Mouse (Mus musculus): ENCODE measurements around the gene Dap.
A peak's percentile ranks its signal among the peaks of the same experiment; 100 is the strongest.

Dap gene

GRCm38 (mm10) chr15:31264827-31265226 is 40.7 kb downstream of the Dap start:
- DNase-seq (ENCODE audit: low spot score): peak; percentile 38

DNA sequence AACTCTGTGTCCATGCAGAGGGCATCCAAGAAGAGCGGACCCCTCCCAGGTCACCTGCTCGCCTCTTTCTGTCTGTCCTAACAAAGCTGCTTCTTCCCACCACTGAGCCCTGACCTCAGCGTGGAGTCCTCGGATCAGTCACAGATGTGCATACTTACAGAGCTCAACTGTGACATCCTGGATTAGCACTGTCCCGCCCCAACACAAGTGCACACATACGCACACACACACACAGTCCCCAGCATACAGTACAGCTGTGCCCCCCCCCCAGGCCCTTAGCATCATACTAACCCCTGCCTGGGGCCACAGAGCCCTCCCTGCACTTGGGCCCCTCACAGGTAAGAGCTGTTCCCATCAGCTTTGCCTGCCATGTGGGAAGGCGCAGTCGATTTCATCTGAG is 41.3 kb downstream of the Dap start:
- DNase-seq (ENCODE audit: low spot score): no peak

- DNase-seq (ENCODE audit: low spot score): no peak
These were observed 41.7 kb downstream of the Dap start for GRCm38 (mm10) chr15:31265845-31266244.

DNA sequence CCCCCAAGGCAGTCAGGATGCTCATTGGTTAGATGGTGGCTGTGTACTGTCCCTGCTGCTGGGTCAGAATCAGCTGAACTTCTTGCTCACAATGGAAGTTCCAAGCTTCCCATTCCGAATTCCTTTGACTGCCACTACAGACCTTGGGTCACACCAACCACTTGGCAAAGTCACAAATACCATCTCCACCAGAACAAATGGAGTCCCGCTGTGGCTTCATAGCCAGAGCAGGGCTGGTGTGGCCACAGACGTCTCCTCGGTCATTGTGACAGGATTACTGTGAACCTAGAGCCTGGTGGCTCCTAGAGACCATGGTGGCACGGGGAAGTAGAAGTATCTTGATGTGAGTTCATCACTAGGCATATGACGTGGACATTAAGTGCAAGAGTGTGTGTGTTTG is 44.0 kb downstream of the Dap start:
- DNase-seq (ENCODE audit: low spot score): no peak

GRCm38 (mm10) chr15:31269558-31269957 is 45.4 kb downstream of the Dap start:
- no peak for DNase-seq (ENCODE audit: low spot score)

DNA sequence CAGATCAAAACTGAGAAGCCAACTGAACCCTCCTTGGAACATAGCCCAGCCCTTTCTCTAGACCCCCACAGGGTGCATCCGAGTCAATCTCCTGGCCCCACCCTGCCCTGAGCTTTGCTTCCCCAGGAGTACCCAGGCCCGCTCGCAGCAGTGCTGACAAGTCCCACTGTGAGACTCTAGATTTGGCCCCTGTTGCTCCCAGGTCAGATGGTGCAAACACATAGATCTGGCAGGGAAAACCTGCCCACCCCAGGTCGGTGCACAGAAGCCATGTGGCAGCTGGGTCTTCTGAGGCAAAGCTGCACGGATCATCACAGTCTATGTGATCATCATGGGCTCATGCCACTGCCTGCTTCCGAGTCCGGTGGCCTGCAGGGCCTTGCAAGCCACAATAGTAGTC is 48.6 kb downstream of the Dap start:
- no peak for DNase-seq (ENCODE audit: low spot score)

GRCm38 (mm10) chr15:31273509-31273908 is 49.4 kb downstream of the Dap start:
- no peak for DNase-seq (ENCODE audit: low spot score)

GRCm38 (mm10) chr15:31278090-31278489 is 54.0 kb downstream of the Dap start:
- no peak for DNase-seq (ENCODE audit: low spot score)

DNA sequence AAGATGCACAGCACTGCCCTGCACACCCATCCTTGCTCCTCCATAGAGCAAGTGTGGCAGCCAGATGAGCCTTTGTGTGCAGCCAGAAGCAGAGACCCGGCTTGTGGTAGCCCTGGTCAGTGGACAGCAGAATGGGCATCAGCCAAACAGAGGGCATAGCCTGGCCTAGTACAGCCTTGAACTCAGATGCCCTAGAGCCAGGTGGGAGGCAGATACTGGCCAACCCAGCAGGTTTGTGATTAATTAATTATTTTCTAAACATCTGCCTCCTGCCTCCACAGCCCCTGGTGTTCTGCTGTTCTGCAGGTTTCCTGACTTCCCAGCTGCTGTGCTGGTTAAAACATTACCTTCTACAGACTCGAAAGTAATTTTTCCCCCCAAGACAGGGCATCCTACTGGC is 55.0 kb downstream of the Dap start:
- DNase-seq (ENCODE audit: low spot score): no peak

GRCm38 (mm10) chr15:31279577-31280004 is 55.5 kb downstream of the Dap start:
- no peak for DNase-seq (ENCODE audit: low spot score)

DNA sequence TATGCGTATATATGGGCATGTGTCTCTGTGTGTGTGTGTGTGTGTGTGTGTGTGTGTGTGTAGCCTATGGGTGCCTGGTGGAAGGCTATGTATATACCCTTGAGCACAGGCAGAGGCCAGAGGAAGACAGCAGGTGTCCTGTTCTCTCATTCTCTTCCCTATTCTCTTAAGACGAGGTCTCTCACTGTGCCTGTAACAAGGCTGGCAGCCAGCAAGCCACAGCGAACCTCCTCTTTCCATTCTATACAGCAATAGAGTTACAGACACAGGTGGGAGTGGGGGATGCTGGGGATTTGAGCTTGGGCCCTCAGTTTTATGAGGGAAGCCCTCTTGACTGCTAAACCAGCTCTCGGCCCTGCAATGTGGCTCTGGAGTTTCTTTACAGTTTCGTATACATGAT is 55.9 kb downstream of the Dap start:
- DNase-seq (ENCODE audit: low spot score): no peak

DNA sequence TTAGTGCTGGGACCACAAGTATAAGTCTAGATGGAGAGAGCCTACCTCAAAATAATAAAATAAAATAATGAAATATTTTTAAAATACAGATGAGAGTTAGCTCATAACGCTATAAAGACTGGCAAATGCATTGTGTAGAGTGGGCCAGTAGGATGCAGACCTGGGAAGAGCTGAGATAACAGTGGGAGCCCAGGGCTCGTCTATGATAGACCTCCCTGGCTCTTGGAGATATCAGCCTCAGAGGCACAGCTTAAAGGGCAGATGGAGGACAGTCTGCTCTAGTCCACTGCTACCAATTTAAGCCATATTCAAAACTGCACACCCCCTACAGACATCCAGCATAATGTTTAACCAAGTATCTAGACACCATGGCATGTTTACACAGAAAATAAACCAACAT is 56.6 kb downstream of the Dap start:
- no peak for DNase-seq (ENCODE audit: low spot score)

- DNase-seq (ENCODE audit: low spot score): no peak
These were observed 57.7 kb downstream of the Dap start for GRCm38 (mm10) chr15:31281830-31282229.

DNA sequence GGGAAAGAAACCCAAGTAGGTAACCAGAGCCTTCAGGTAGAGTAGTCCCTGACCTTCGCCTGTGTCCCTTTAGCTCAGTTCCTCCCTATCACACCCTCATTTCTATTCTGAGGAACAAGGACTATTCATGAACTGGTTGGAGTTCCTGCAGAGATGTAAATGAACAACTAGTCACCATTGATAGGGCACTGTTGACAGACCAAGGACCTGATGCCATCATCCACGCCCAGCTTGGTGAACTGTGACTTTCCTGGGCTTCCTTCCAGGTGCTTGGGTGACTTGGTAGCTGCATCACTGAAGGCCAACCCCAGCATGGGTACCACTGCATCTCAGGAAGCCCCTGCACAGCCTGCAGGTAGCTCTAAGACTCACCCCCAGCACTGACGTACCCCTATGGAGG is 58.2 kb downstream of the Dap start:
- no peak for DNase-seq (ENCODE audit: low spot score)

GRCm38 (mm10) chr15:31284142-31284541 is 60.0 kb downstream of the Dap start:
- DNase-seq (ENCODE audit: low spot score): no peak

DNA sequence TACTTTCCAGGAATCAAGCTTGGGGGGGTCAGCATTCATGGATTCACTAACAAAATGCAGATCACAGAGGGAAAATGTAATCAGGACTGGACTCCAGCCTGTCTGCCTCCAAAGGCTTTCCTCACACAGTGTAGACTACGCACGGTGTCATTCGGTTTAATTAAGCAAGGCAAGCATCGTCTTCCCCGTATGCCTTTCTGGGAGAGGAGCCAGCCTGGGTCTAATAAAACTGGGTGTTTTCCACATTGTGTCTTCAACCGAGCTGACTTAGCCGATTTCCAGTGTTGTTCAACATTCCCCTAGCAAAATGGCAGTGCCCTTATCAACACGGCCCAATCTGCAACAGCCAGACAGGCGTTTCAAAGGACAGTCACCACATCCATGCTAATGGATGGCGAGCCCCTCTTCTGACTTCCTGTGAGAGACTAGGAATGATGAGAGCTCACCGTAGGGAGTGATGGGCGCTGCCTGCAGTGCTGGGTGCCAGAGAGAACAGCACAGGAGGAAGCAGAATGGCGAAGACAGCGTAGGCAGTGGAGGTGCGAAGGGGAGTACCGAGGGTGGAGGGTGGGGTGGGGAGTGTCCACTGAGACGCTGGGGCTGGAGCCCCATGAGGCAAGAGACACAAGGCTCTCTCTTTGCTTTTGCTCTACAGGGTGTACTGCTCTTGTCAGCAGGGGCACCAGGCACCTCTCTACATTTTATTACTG is 61.0 kb downstream of the Dap start:
- no peak for DNase-seq (ENCODE audit: low spot score)

GRCm38 (mm10) chr15:31285695-31286094 is 61.6 kb downstream of the Dap start:
- DNase-seq (ENCODE audit: low spot score): no peak

GRCm38 (mm10) chr15:31292627-31293026 is 68.5 kb downstream of the Dap start:
- no peak for DNase-seq (ENCODE audit: low spot score)

GRCm38 (mm10) chr15:31294311-31294710 is 70.2 kb downstream of the Dap start:
- DNase-seq (ENCODE audit: low spot score): no peak

- DNase-seq (ENCODE audit: low spot score): no peak
These were observed 73.0 kb downstream of the Dap start for GRCm38 (mm10) chr15:31296882-31297776.

- no peak for DNase-seq (ENCODE audit: low spot score)
These were observed 73.6 kb downstream of the Dap start for GRCm38 (mm10) chr15:31297777-31298137.

GRCm38 (mm10) chr15:31299258-31299917 is 75.3 kb downstream of the Dap start:
- no peak for DNase-seq (ENCODE audit: low spot score)

All from ovary, adult 18-20 months (tissue).